Mouse (Mus musculus): ENCODE measurements around the gene Sult3a1.

- TF ChIP-seq CTCF (conservative IDR thresholded peaks at IDR 0.05; ENCODE audit: low read length) (no peak), POU5F1 (IDR thresholded peaks at IDR 0.05; ENCODE audit: borderline replicate concordance, low read length) (no peak)
These were observed 36.6 kb upstream of the Sult3a1 start for GRCm38 (mm10) chr10:33820892-33821291.

Data from E14TG2a.4 (cell line).